Mouse (Mus musculus): ENCODE results near the gene Fbxo33.
"Not testable (repeated sequence)": the region's sequence is repeated elsewhere in the genome, so short reads cannot be mapped to it uniquely, and the experiment has no call there.

Gene Fbxo33

GRCm38 (mm10) chr12:59219325-59220225 lies at the start of gene Fbxo33:
Fbxo33 (minus strand) TSS chr12:59219725.
- DNase-seq: peak; percentile 98

GRCm38 (mm10) chr12:59265942-59266231 lies 46.4 kb upstream of the Fbxo33 start:
- no peak for DNase-seq

- peak; percentile 74 for DNase-seq
These were observed 45.8 kb upstream of the Fbxo33 start for GRCm38 (mm10) chr12:59265207-59265941.

- DNase-seq: no peak
These were observed 43.3 kb upstream of the Fbxo33 start for GRCm38 (mm10) chr12:59262841-59263240.

- no peak for DNase-seq
These were observed 41.3 kb upstream of the Fbxo33 start for GRCm38 (mm10) chr12:59260798-59261197.

- peak; percentile 7 for DNase-seq
These were observed 40.8 kb upstream of the Fbxo33 start for GRCm38 (mm10) chr12:59260362-59260761.

GRCm38 (mm10) chr12:59259015-59259414 lies 39.5 kb upstream of the Fbxo33 start:
- no peak for DNase-seq

GRCm38 (mm10) chr12:59250259-59250827 lies 30.8 kb upstream of the Fbxo33 start:
- no peak for DNase-seq

GRCm38 (mm10) chr12:59248969-59249368 lies 29.4 kb upstream of the Fbxo33 start:
- DNase-seq: no peak

- DNase-seq: not testable (repeated sequence)
These were observed 21.5 kb upstream of the Fbxo33 start for GRCm38 (mm10) chr12:59241031-59241430.

GRCm38 (mm10) chr12:59238434-59238833 lies 18.9 kb upstream of the Fbxo33 start:
- no peak for DNase-seq

- no peak for DNase-seq
These were observed 8.9 kb upstream of the Fbxo33 start for GRCm38 (mm10) chr12:59228401-59228800.

- DNase-seq: peak; percentile 65
These were observed 744 bp downstream of the Fbxo33 start for GRCm38 (mm10) chr12:59218640-59219321.

- DNase-seq: no peak
These were observed 2.2 kb downstream of the Fbxo33 start for GRCm38 (mm10) chr12:59217331-59217730.

GRCm38 (mm10) chr12:59216676-59217266 lies 2.8 kb downstream of the Fbxo33 start:
- DNase-seq: no peak

GRCm38 (mm10) chr12:59216176-59216575 lies 3.3 kb downstream of the Fbxo33 start:
- no peak for DNase-seq

- no peak for DNase-seq
These were observed 11.7 kb downstream of the Fbxo33 start for GRCm38 (mm10) chr12:59207814-59208213.

- no peak for DNase-seq
These were observed 12.5 kb downstream of the Fbxo33 start for GRCm38 (mm10) chr12:59207000-59207390.

- DNase-seq: no peak
These were observed 13.1 kb downstream of the Fbxo33 start for GRCm38 (mm10) chr12:59206208-59206999.

GRCm38 (mm10) chr12:59205571-59205970 lies 14.0 kb downstream of the Fbxo33 start:
- no peak for DNase-seq

GRCm38 (mm10) chr12:59199361-59199760 lies 20.2 kb downstream of the Fbxo33 start:
- DNase-seq: no peak

GRCm38 (mm10) chr12:59198750-59199149 lies 20.8 kb downstream of the Fbxo33 start:
- no peak for DNase-seq

Data from retina, postnatal 1 day (tissue).